Mouse (Mus musculus): ENCODE measurements at regions not wholly inside any gene's neighbourhood (a gene's known extent, or its start where the extent isn't known, plus 50 kb on each side); places are given as distances from the start of the nearest gene placed in this dataset.

GRCm38 (mm10) chr2:56083226-56083625, 647.5 kb downstream of the Kcnj3 start:
- DNase-seq: no peak

GRCm38 (mm10) chr2:56109531-56109930, 673.8 kb downstream of the Kcnj3 start:
- no peak for DNase-seq

GRCm38 (mm10) chr2:56109975-56110374, 674.2 kb downstream of the Kcnj3 start:
- no peak for DNase-seq

GRCm38 (mm10) chr2:56114469-56114868, 678.7 kb downstream of the Kcnj3 start:
- DNase-seq: peak; percentile 24

GRCm38 (mm10) chr2:56119368-56119767, 683.6 kb downstream of the Kcnj3 start:
- peak; percentile 3 for DNase-seq

GRCm38 (mm10) chr2:56147107-56147615, 711.4 kb downstream of the Kcnj3 start:
- DNase-seq: no peak

GRCm38 (mm10) chr2:56196449-56196848, 760.7 kb downstream of the Kcnj3 start:
- no peak for DNase-seq

GRCm38 (mm10) chr2:56227476-56227875, 791.7 kb downstream of the Kcnj3 start:
- no peak for DNase-seq

GRCm38 (mm10) chr2:56233042-56233441, 797.3 kb downstream of the Kcnj3 start:
- DNase-seq: no peak

- DNase-seq: no peak
Observed at GRCm38 (mm10) chr2:56257044-56257954, 821.5 kb downstream of the Kcnj3 start.

GRCm38 (mm10) chr2:56304920-56305319, 818.9 kb downstream of the Nr4a2 start:
- no peak for DNase-seq

- no peak for DNase-seq
Observed at GRCm38 (mm10) chr2:56321692-56322091, 802.1 kb downstream of the Nr4a2 start.

GRCm38 (mm10) chr2:56322508-56322907, 801.3 kb downstream of the Nr4a2 start:
- DNase-seq: no peak

- no peak for DNase-seq
Observed at GRCm38 (mm10) chr2:56335974-56336373, 787.8 kb downstream of the Nr4a2 start.

- DNase-seq: no peak
Observed at GRCm38 (mm10) chr2:56364065-56364464, 759.7 kb downstream of the Nr4a2 start.
